Mouse (Mus musculus) liver, postnatal 0 days (tissue): ENCODE data around the gene Shc3. TPM values are rescaled to one million over a fixed set of nuclear protein-coding genes. Genes with fewer than 3 reads are reported as not detected.

Experiments
- ATAC-seq: fragments of 200-750 bp; cut with Nextera tagmentation; 2 replicates; pipeline ENCODE4 v1.8.0; 2017; ENCODE audit warnings: mild to moderate bottlenecking, moderate library complexity
- DNase-seq: peaks from one replicate; pipeline ENCODE4 v3.0.0-alpha.2; 2016
- H3K27ac ChIP-seq: fragments of 300-500 bp; sonication (generic); 2 replicates; pipeline ENCODE4 v1.5.1; 2014; ENCODE audit warnings: antibody characterized with exemption, moderate library complexity, mild to moderate bottlenecking, low read depth
- H3K27me3 ChIP-seq: fragments of 300-500 bp; sonication (generic); 2 replicates; pipeline ENCODE4 v1.6.1; 2014; ENCODE audit warnings: low read length, control low read depth, mixed read lengths; ENCODE audit not compliant: insufficient read depth
- H3K36me3 ChIP-seq: fragments of 300-500 bp; sonication (generic); replicated peaks from 2 replicates; pipeline ENCODE4 v1.6.1; 2014; ENCODE audit warnings: mild to moderate bottlenecking, control low read depth, low read length, moderate library complexity, mixed read lengths; ENCODE audit not compliant: insufficient read depth
- H3K4me1 ChIP-seq: fragments of 300-500 bp; sonication (generic); 2 replicates; pipeline ENCODE4 v1.6.1; 2014; ENCODE audit warnings: antibody characterized with exemption, mild to moderate bottlenecking, control low read depth; ENCODE audit not compliant: insufficient read depth
- H3K4me2 ChIP-seq: fragments of 300-500 bp; sonication (generic); 2 replicates; pipeline ENCODE4 v1.6.1; 2014; ENCODE audit warnings: low read depth, mild to moderate bottlenecking, low read length, moderate library complexity, mixed read lengths
- H3K4me3 ChIP-seq: fragments of 300-500 bp; sonication (generic); 2 replicates; pipeline ENCODE4 v1.5.1; 2014; ENCODE audit warnings: low read depth, low read length
- H3K9ac ChIP-seq: fragments of 300-500 bp; sonication (generic); replicated peaks from 2 replicates; pipeline ENCODE4 v1.6.1; 2014; ENCODE audit warnings: mild to moderate bottlenecking, moderate library complexity
- H3K9me3 ChIP-seq: fragments of 300-500 bp; sonication (generic); 2 replicates; pipeline ENCODE4 v1.6.1; 2016; ENCODE audit warnings: mild to moderate bottlenecking, control low read depth, low read length, mixed read lengths
- CTCF ChIP-seq: sonication (generic); IDR thresholded peaks from 2 replicates; pipeline ENCODE4 v1.5.1; 2016; ENCODE audit warnings: antibody characterized with exemption, low read depth
- EP300 ChIP-seq: IDR thresholded peaks from 2 replicates; pipeline ENCODE4 v1.6.1; 2016; ENCODE audit warnings: antibody characterized with exemption, low read depth, mild to moderate bottlenecking
- WGBS: fragments of 180-500 bp; shearing (Covaris S2); extraction: QIAGEN DNeasy Blood & Tissue Kit; methylation state at CpG from one replicate; pipeline ENCODE4 v1.1.7; 2014; ENCODE audit not compliant: insufficient replicate concordance; 5-methylcytosine and 5-hydroxymethylcytosine counted together
- polyA plus RNA-seq: library from polyadenylated mRNA; unstranded; fragments of >200 nt; fragmentation: Nextera tagmentation; extraction: Ambion mirVana; gene quantifications from 2 replicates; pipeline ENCODE4 v1.2.1, GENCODE M21; 2015

Gene Shc3
- polyA plus RNA-seq, 1 experiment from 2014 or later: 0.07 TPM

- Histone ChIP-seq H3K4me3 (no peak overlapping the region), H3K9me3 (no peaks in the 10 kb centered on the region), H3K4me1 (no peaks in the 10 kb centered on the region), H3K27me3 (no peaks in the 10 kb centered on the region), H3K27ac (no peak overlapping the region), H3K4me2 (no peak overlapping the region), H3K36me3 (no peaks in the 10 kb centered on the region), H3K9ac (no peak overlapping the region)
- 31% methylated on average over 8 of the region's 8 CpGs for WGBS
- ATAC-seq: no peak
- TF ChIP-seq CTCF: no peak
- no peak for TF ChIP-seq EP300
- no peak for DNase-seq
These were observed 11.2 kb upstream of the Shc3 start for GRCm38 (mm10) chr13:51580263-51581044.

DNA sequence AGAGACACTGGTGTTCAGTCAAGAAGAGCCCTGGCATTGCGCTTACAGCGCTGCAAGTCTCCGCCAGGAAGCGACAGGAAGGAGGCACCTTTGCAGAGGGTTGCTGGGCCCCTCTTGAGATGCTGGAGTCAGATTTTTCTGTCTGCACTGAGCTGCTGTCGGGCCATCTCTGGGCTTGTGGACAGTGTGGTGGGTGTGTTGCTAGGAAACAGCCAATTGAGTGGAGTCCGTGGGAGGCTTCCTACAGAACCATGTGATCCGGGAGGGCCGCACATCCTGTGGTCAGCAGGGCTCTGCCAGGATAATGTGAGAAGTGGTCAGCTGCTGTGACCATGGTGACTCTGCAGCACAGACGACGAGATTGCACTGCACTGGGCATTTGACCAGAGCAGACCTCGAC is 4.6 kb upstream of the Shc3 start:
- DNase-seq (no peak), ATAC-seq (no peak)
- Histone ChIP-seq H3K4me3 (no peak overlapping the region), H3K27me3 (peaks cover 30% of the 10 kb centered on the region), H3K4me1 (no peaks in the 10 kb centered on the region), H3K36me3 (no peaks in the 10 kb centered on the region), H3K4me2 (no peak overlapping the region), H3K27ac (no peak overlapping the region), H3K9ac (no peak overlapping the region), H3K9me3 (no peaks in the 10 kb centered on the region)
- WGBS: 22% methylated on average over 11 of the region's 11 CpGs
- TF ChIP-seq CTCF (no peak), EP300 (no peak)

DNA sequence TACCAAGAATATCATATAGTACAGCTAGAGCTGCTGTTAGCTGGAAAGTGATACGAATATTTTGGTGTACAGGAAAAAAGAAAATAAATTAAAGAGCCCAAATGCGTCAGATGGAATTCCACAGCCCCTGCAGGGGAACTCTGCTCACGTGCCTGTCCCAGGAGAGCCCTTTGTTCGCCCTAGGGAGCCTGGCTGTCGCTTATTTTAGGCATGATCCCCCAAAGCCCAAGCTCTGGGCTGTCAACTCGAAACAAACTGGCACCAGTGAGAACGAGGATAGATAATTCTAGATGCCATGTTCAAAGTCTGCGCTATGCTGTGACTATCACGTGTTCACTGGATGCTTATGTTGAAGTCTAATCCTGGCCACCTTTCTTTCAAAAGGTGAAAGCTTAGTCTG is 892 bp upstream of the Shc3 start:
- no peak for DNase-seq
- Histone ChIP-seq H3K4me1 (peaks cover 4% of the 10 kb centered on the region; the same call in 1 of the 2 replicates), H3K36me3 (no peaks in the 10 kb centered on the region), H3K27me3 (peaks cover 67% of the 10 kb centered on the region), H3K4me3 (no peak overlapping the region), H3K4me2 (no peak overlapping the region), H3K9ac (no peak overlapping the region), H3K27ac (no peak overlapping the region), H3K9me3 (no peaks in the 10 kb centered on the region)
- no peak for ATAC-seq
- 11% methylated on average over 9 of the region's 9 CpGs for WGBS
- TF ChIP-seq EP300 (no peak), CTCF (no peak)

DNA sequence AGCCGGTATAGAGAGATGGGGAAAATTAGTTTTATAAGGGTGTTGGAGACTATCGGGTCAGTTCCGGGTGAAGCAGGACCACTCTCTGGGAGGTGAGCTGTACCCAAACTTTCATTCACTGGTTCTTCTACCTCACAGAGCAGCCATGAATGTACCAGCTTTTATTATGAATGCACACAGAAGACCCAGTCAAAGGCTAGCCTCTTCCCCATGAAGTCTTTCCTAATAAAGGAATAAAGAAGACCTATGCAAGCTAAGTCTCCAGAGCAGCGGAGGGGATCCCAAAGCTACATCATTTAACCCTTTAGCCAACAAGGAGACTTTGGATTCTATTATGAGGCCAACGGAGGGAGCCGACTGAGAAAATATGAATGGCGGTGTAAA is 458 bp upstream of the Shc3 start:
- H3K27ac ChIP-seq: no peak overlapping the region
- no peak overlapping the region for H3K9ac ChIP-seq
- H3K4me2 ChIP-seq: peak overlapping the region; percentile 54; the same call in 1 of the 2 replicates
- ATAC-seq: no peak
- H3K4me3 ChIP-seq: no peak overlapping the region
- 4% methylated on average over 7 of the region's 7 CpGs for WGBS
- no peaks in the 10 kb centered on the region for H3K9me3 ChIP-seq
- TF ChIP-seq EP300: no peak
- no peak for TF ChIP-seq CTCF
- DNase-seq: no peak
- H3K27me3 ChIP-seq: peaks cover 72% of the 10 kb centered on the region
- H3K36me3 ChIP-seq: no peaks in the 10 kb centered on the region
- H3K4me1 ChIP-seq: peaks cover 4% of the 10 kb centered on the region; the same call in 1 of the 2 replicates

GRCm38 (mm10) chr13:51568501-51568901 is 718 bp downstream of the Shc3 start:
- Histone ChIP-seq H3K27ac (no peak overlapping the region), H3K4me1 (peaks cover 4% of the 10 kb centered on the region; the same call in 1 of the 2 replicates), H3K9ac (no peak overlapping the region), H3K4me2 (peak overlapping the region; percentile 54), H3K27me3 (peaks cover 76% of the 10 kb centered on the region), H3K36me3 (no peaks in the 10 kb centered on the region), H3K4me3 (0 out of 2 replicates have a peak overlapping the region, but pooled peaks have one; percentile 8), H3K9me3 (no peaks in the 10 kb centered on the region)
- no peak for ATAC-seq
- 3% methylated on average over 13 of the region's 13 CpGs for WGBS
- no peak for DNase-seq
- TF ChIP-seq CTCF: no peak
- no peak for TF ChIP-seq EP300

DNA sequence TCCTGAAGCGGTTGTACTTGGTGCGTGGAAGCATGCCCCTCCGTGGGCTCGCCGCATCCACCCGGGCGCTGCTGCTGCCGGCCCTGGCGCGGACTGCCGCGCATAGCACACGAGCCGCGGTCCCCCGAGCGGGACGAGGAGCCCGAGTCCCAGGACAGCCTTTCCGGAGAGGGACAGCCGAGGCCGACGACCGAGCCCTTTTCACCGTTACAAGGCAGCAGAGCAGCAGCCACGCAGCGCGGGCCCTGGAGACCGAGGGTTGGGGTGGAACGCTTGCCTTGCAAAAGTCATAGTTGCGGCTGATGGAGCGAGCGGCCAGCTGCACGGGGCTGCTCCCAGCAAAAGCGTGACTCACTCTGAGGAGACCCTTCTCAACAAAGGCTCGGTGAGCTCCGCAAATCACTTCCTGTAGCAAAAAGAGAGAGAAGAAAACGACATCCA is 1.8 kb downstream of the Shc3 start:
- Histone ChIP-seq H3K4me1 (peaks cover 4% of the 10 kb centered on the region; the same call in 1 of the 2 replicates), H3K4me2 (peak overlapping the region; percentile 55), H3K4me3 (peak overlapping the region; percentile 27), H3K36me3 (no peaks in the 10 kb centered on the region), H3K27me3 (peaks cover 76% of the 10 kb centered on the region), H3K27ac (no peak overlapping the region), H3K9ac (no peak overlapping the region), H3K9me3 (no peaks in the 10 kb centered on the region)
- TF ChIP-seq EP300 (no peak), CTCF (no peak)
- WGBS: 3% methylated on average over 38 of the region's 38 CpGs
- DNase-seq (peak; percentile 21), ATAC-seq (no peak)
